Mouse (Mus musculus) liver, postnatal 0 days (tissue): ENCODE measurements around the gene Hfe.

Source experiments
- CTCF ChIP-seq: sonication (generic); IDR thresholded peaks from 2 replicates; pipeline ENCODE4 v1.5.1; 2016; ENCODE audit warnings: antibody characterized with exemption, low read depth
- EP300 ChIP-seq: IDR thresholded peaks from 2 replicates; pipeline ENCODE4 v1.6.1; 2016; ENCODE audit warnings: antibody characterized with exemption, low read depth, mild to moderate bottlenecking

- TF ChIP-seq CTCF (no peak), EP300 (no peak)
Observed at GRCm38 (mm10) chr13:23724239-23724638, 13.6 kb upstream of the Hfe start.
